Mouse (Mus musculus): Measurements from ENCODE around the gene Rnf217. TPM values are rescaled to one million over a fixed set of nuclear protein-coding genes. Genes with fewer than 3 reads are reported as not detected.

Gene Rnf217
- polyA plus RNA-seq, 1 experiment from 2014 or later: 1.7 TPM

DNA sequence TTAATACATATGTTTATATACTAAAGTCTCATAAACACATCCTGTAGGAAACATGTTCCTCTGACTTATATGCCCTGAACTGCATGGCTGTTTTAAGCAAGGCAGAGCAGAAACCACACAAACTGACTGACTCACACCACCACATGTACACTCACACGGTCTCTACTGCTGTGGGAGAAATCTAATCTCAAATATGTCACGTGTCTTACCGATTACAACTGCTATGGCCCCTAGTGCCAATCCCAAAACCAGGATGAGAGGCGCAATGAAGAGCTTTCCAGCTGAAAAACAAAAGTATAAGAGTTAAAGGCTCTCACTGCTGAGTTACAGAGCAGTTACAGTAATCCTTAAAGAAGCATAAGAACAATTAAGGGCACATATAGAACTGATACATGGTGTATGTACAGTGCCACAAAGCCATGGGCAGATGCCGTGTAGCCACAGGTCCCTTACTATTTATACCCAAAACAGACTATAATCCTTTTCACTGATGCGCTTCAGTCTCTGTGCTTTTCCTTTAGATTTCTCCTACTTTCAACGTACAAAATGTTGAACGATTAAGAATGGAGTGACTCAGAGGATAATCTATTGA, 105.3 kb downstream of the Rnf217 start:
- Histone ChIP-seq H3K4me3 (ENCODE audit: low read depth, low read length) (no peak overlapping the region), H3K27ac (replicated peaks; ENCODE audit: low read depth, low read length) (no peak overlapping the region), H3K36me3 (ENCODE audit: control insufficient read depth, insufficient read depth, low read length) (no peaks in the 10 kb centered on the region), H3K9ac (ENCODE audit: low read length) (no peak overlapping the region), H3K9me3 (ENCODE audit: control insufficient read depth, low read length) (no peaks in the 10 kb centered on the region), H3K27me3 (ENCODE audit: control insufficient read depth, insufficient read depth, low read length) (no peaks in the 10 kb centered on the region), H3K4me1 (ENCODE audit: control insufficient read depth, insufficient read depth, low read length) (no peaks in the 10 kb centered on the region), H3K4me2 (ENCODE audit: low read depth, severe bottlenecking) (no peak overlapping the region)
- 95% methylated on average over 8 of the region's 8 CpGs for WGBS
- ATAC-seq (ENCODE audit: insufficient number of reproducible peaks, low FRiP score, low TSS enrichment, low read depth): no peak
- no peak for DNase-seq (ENCODE audit: low spot score)

- Histone ChIP-seq H3K4me1 (ENCODE audit: control insufficient read depth, insufficient read depth, low read length) (no peaks in the 10 kb centered on the region), H3K9me3 (ENCODE audit: control insufficient read depth, low read length) (no peaks in the 10 kb centered on the region), H3K4me3 (ENCODE audit: low read depth, low read length) (no peak overlapping the region), H3K4me2 (ENCODE audit: low read depth, severe bottlenecking) (no peak overlapping the region), H3K36me3 (ENCODE audit: control insufficient read depth, insufficient read depth, low read length) (no peaks in the 10 kb centered on the region), H3K27me3 (ENCODE audit: control insufficient read depth, insufficient read depth, low read length) (no peaks in the 10 kb centered on the region), H3K9ac (ENCODE audit: low read length) (no peak overlapping the region), H3K27ac (replicated peaks; ENCODE audit: low read depth, low read length) (no peak overlapping the region)
- 92% methylated on average over 5 of the region's 5 CpGs for WGBS
- ATAC-seq (ENCODE audit: insufficient number of reproducible peaks, low FRiP score, low TSS enrichment, low read depth) (no peak), DNase-seq (ENCODE audit: low spot score) (no peak)
Observed at GRCm38 (mm10) chr10:31501644-31502043, 107.3 kb downstream of the Rnf217 start.

DNA sequence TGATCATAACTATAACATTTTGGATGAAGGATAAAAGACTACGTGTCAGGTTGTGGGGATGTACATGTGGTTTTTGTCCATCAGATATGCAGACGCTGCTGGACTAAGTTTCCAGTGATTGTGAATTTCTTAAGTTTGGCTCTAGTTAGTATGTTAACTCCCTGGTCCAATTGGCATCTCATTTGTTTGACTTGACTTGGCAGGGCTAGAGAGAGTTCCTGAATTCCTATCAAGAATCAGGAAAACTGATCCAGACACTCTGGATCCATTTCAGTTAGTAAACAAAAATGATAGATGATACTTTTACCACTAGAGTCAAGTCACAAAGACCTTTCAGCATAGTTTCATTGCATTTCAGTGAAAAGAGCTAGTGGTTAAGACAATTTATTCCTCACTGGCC, 112.1 kb downstream of the Rnf217 start:
- ATAC-seq (ENCODE audit: insufficient number of reproducible peaks, low FRiP score, low TSS enrichment, low read depth): no peak

DNA sequence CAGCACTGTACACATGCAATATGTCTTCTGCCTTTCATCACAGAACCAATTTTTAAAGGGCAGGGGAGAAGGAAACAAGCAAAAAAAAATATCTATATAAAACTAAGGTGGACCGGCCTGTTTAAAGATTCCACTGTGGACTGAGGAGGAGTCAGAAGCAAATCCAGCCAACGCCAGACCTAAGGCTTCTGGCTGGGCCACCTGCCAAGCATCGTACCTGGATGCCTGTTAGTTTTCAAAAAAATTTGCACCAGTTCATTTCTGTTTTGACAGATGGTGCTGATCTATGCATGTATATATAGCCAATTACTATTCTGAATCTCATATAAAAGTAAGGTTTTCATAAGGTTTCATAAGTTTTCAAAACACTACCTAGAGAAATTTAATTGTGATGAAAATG, 113.2 kb downstream of the Rnf217 start:
- ATAC-seq (ENCODE audit: insufficient number of reproducible peaks, low FRiP score, low TSS enrichment, low read depth): no peak
- no peak overlapping the region for H3K9ac ChIP-seq (ENCODE audit: low read length)
- H3K4me1 ChIP-seq (ENCODE audit: control insufficient read depth, insufficient read depth, low read length): no peaks in the 10 kb centered on the region
- no peak for DNase-seq (ENCODE audit: low spot score)
- WGBS: 86% methylated on average over 3 of the region's 3 CpGs
- no peak overlapping the region for H3K4me2 ChIP-seq (ENCODE audit: low read depth, severe bottlenecking)
- no peaks in the 10 kb centered on the region for H3K27me3 ChIP-seq (ENCODE audit: control insufficient read depth, insufficient read depth, low read length)
- no peaks in the 10 kb centered on the region for H3K36me3 ChIP-seq (ENCODE audit: control insufficient read depth, insufficient read depth, low read length)
- no peak overlapping the region for H3K27ac ChIP-seq (replicated peaks; ENCODE audit: low read depth, low read length)
- no peaks in the 10 kb centered on the region for H3K9me3 ChIP-seq (ENCODE audit: control insufficient read depth, low read length)
- H3K4me3 ChIP-seq (ENCODE audit: low read depth, low read length): no peak overlapping the region

More for the DNA sequence above, 112.1 kb downstream of the Rnf217 start:
- Histone ChIP-seq H3K4me2 (ENCODE audit: low read depth, severe bottlenecking) (no peak overlapping the region), H3K9me3 (ENCODE audit: control insufficient read depth, low read length) (no peaks in the 10 kb centered on the region), H3K4me3 (ENCODE audit: low read depth, low read length) (no peak overlapping the region), H3K36me3 (ENCODE audit: control insufficient read depth, insufficient read depth, low read length) (no peaks in the 10 kb centered on the region), H3K9ac (ENCODE audit: low read length) (no peak overlapping the region), H3K27ac (replicated peaks; ENCODE audit: low read depth, low read length) (no peak overlapping the region), H3K27me3 (ENCODE audit: control insufficient read depth, insufficient read depth, low read length) (no peaks in the 10 kb centered on the region), H3K4me1 (ENCODE audit: control insufficient read depth, insufficient read depth, low read length) (no peaks in the 10 kb centered on the region)
- 92% methylated on average over 2 of the region's 2 CpGs for WGBS
- DNase-seq (ENCODE audit: low spot score): no peak

DNA sequence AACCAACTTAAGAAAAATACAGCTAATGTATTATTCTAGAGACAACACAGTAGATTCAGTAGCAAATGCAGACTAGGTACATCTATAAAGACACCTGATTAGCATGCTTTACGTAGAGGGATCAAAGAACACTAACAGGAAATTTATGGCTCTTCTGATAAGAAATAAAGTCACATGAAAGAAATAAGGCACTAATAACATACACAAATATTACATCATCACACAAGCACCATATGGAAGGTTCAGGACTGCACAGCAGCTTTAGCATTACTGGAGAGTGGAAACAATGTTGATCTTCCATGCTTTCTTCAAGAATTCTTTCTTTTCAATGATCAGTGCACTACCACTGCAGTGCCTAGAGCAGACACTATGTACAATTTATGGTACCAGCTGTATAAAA, 114.7 kb downstream of the Rnf217 start:
- ATAC-seq (ENCODE audit: insufficient number of reproducible peaks, low FRiP score, low TSS enrichment, low read depth) (no peak), DNase-seq (ENCODE audit: low spot score) (no peak)
- Histone ChIP-seq H3K9me3 (ENCODE audit: control insufficient read depth, low read length) (no peaks in the 10 kb centered on the region), H3K27ac (replicated peaks; ENCODE audit: low read depth, low read length) (no peak overlapping the region), H3K36me3 (ENCODE audit: control insufficient read depth, insufficient read depth, low read length) (no peaks in the 10 kb centered on the region), H3K27me3 (ENCODE audit: control insufficient read depth, insufficient read depth, low read length) (no peaks in the 10 kb centered on the region), H3K9ac (ENCODE audit: low read length) (no peak overlapping the region), H3K4me2 (ENCODE audit: low read depth, severe bottlenecking) (no peak overlapping the region), H3K4me1 (ENCODE audit: control insufficient read depth, insufficient read depth, low read length) (no peaks in the 10 kb centered on the region), H3K4me3 (ENCODE audit: low read depth, low read length) (no peak overlapping the region)
- 87% methylated on average over 1 of the region's 1 CpGs for WGBS

- Histone ChIP-seq H3K4me1 (ENCODE audit: control insufficient read depth, insufficient read depth, low read length) (no peaks in the 10 kb centered on the region), H3K4me3 (ENCODE audit: low read depth, low read length) (no peak overlapping the region), H3K4me2 (ENCODE audit: low read depth, severe bottlenecking) (no peak overlapping the region), H3K9me3 (ENCODE audit: control insufficient read depth, low read length) (no peaks in the 10 kb centered on the region), H3K36me3 (ENCODE audit: control insufficient read depth, insufficient read depth, low read length) (no peaks in the 10 kb centered on the region), H3K27me3 (ENCODE audit: control insufficient read depth, insufficient read depth, low read length) (no peaks in the 10 kb centered on the region), H3K9ac (ENCODE audit: low read length) (no peak overlapping the region), H3K27ac (replicated peaks; ENCODE audit: low read depth, low read length) (no peak overlapping the region)
- ATAC-seq (ENCODE audit: insufficient number of reproducible peaks, low FRiP score, low TSS enrichment, low read depth) (no peak), DNase-seq (ENCODE audit: low spot score) (no peak)
- 80% methylated on average over 10 of the region's 10 CpGs for WGBS
Observed at GRCm38 (mm10) chr10:31467043-31467898, 141.7 kb downstream of the Rnf217 start.

- ATAC-seq (ENCODE audit: insufficient number of reproducible peaks, low FRiP score, low TSS enrichment, low read depth) (no peak), DNase-seq (ENCODE audit: low spot score) (no peak)
- Histone ChIP-seq H3K9me3 (ENCODE audit: control insufficient read depth, low read length) (no peaks in the 10 kb centered on the region), H3K9ac (ENCODE audit: low read length) (no peak overlapping the region), H3K4me3 (ENCODE audit: low read depth, low read length) (no peak overlapping the region), H3K4me2 (ENCODE audit: low read depth, severe bottlenecking) (no peak overlapping the region), H3K27me3 (ENCODE audit: control insufficient read depth, insufficient read depth, low read length) (no peaks in the 10 kb centered on the region), H3K4me1 (ENCODE audit: control insufficient read depth, insufficient read depth, low read length) (no peaks in the 10 kb centered on the region), H3K36me3 (ENCODE audit: control insufficient read depth, insufficient read depth, low read length) (no peaks in the 10 kb centered on the region), H3K27ac (replicated peaks; ENCODE audit: low read depth, low read length) (no peak overlapping the region)
- 89% methylated on average over 6 of the region's 6 CpGs for WGBS
Observed at GRCm38 (mm10) chr10:31465840-31466541, 143.0 kb downstream of the Rnf217 start.

- ATAC-seq (ENCODE audit: insufficient number of reproducible peaks, low FRiP score, low TSS enrichment, low read depth) (no peak), DNase-seq (ENCODE audit: low spot score) (no peak)
- Histone ChIP-seq H3K27me3 (ENCODE audit: control insufficient read depth, insufficient read depth, low read length) (no peaks in the 10 kb centered on the region), H3K27ac (replicated peaks; ENCODE audit: low read depth, low read length) (no peak overlapping the region), H3K4me1 (ENCODE audit: control insufficient read depth, insufficient read depth, low read length) (no peaks in the 10 kb centered on the region), H3K4me3 (ENCODE audit: low read depth, low read length) (no peak overlapping the region), H3K9ac (ENCODE audit: low read length) (no peak overlapping the region), H3K9me3 (ENCODE audit: control insufficient read depth, low read length) (no peaks in the 10 kb centered on the region), H3K4me2 (ENCODE audit: low read depth, severe bottlenecking) (no peak overlapping the region), H3K36me3 (ENCODE audit: control insufficient read depth, insufficient read depth, low read length) (no peaks in the 10 kb centered on the region)
- WGBS: 80% methylated on average over 4 of the region's 4 CpGs
Observed at GRCm38 (mm10) chr10:31465424-31465823, 143.6 kb downstream of the Rnf217 start.
